Mouse (Mus musculus): ENCODE measurements at regions not wholly inside any gene's neighbourhood (a gene's known extent, or its start where the extent isn't known, plus 50 kb on each side); places are given as distances from the start of the nearest gene placed in this dataset.

DNA sequence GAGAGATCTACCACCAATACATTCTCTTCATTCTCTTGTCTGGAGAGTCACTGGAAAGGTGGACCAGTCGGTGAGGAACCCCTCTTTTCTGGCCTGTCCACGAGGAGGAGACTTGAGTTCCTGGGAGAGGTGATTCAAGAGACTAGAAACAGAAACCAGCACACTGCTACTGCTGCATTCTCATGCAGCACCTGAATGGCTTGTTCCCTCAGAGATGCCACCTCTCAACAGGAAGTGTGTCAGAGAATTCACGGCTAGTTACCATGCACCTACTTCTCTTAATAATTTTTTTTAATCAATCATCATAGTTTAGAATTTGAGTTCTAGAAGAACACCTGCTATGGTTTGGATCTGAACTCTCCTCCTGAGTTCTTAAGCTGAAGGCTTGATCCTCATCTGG lies 52.0 kb upstream of the Dynlrb2 start:
- H3K27me3 ChIP-seq (ENCODE audit: control insufficient read depth, insufficient read depth, low read length), result no peaks in the 10 kb centered on the region; the same call in 1 of the 2 replicates
- no peak overlapping the region for H3K27ac ChIP-seq (ENCODE audit: insufficient read depth, low read length)
- TF ChIP-seq CTCF (IDR thresholded peaks at IDR 0.05; ENCODE audit: borderline replicate concordance, insufficient read depth, low read depth, low read length) (no peak), POLR2A (IDR thresholded peaks at IDR 0.05; ENCODE audit: borderline replicate concordance, insufficient read depth, low read length) (no peak)
- 75% methylated on average over 3 of the region's 3 CpGs for WGBS
- no peak overlapping the region for H3K4me3 ChIP-seq (replicated peaks; ENCODE audit: insufficient read depth, low read depth, low read length)
- DNase-seq, result no peak
- H3K4me1 ChIP-seq (ENCODE audit: control insufficient read depth, insufficient read depth, low read length), result no peaks in the 10 kb centered on the region

DNA sequence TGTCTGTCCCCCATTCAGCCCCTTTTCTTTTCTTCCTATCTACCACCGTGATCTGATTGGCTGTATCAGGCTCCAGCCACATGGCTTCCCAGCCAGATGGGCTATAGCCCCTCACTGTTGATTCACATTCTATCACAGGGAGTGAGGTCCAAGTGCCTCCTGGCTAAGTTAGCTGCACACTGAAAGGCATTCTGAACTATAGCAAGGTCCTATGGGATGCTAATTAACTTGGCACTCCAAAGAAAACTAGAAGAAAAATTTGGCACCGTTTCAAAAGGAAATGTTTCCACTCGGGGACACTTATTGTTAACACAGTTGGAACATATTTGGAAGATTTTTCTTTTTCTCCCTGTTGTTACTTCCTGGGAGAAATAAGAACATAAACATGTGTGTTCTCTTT lies 53.4 kb upstream of the Dynlrb2 start:
- WGBS, result 10% methylated on average over 3 of the region's 3 CpGs

DNA sequence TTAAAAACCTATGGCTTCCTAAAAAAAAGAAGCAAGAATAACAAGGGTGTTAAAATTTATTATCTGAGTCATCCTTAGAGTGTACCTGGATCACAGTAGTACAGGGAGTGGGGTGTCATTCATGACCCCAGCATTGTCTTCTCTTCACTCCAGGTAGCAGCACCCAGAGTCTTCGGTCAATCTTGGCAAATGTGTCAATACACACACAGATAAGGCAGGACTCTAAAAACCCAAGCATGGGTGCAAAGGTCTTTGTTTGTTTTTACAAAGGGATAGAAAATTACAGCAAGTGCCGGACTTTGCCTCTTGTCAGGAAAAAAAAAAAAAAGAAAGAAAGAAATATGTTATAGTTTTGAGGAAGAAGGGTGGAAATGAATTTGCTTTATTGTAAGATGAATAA lies 57.3 kb upstream of the Dynlrb2 start:
- DNase-seq, result no peak
- Histone ChIP-seq H3K4me1 (ENCODE audit: control insufficient read depth, insufficient read depth, low read length) (no peaks in the 10 kb centered on the region), H3K4me3 (replicated peaks; ENCODE audit: insufficient read depth, low read depth, low read length) (no peak overlapping the region), H3K27ac (ENCODE audit: insufficient read depth, low read length) (no peak overlapping the region), H3K27me3 (ENCODE audit: control insufficient read depth, insufficient read depth, low read length) (no peaks in the 10 kb centered on the region; the same call in 1 of the 2 replicates)
- 89% methylated on average over 2 of the region's 2 CpGs for WGBS
- TF ChIP-seq POLR2A (IDR thresholded peaks at IDR 0.05; ENCODE audit: borderline replicate concordance, insufficient read depth, low read length) (no peak), CTCF (IDR thresholded peaks at IDR 0.05; ENCODE audit: borderline replicate concordance, insufficient read depth, low read depth, low read length) (no peak)

More for the DNA sequence above, 53.4 kb upstream of the Dynlrb2 start:
- no peak for DNase-seq
- no peaks in the 10 kb centered on the region; the same call in 1 of the 2 replicates for H3K27me3 ChIP-seq (ENCODE audit: control insufficient read depth, insufficient read depth, low read length)
- no peak overlapping the region for H3K27ac ChIP-seq (ENCODE audit: insufficient read depth, low read length)
- H3K4me1 ChIP-seq (ENCODE audit: control insufficient read depth, insufficient read depth, low read length), result no peaks in the 10 kb centered on the region
- TF ChIP-seq CTCF (IDR thresholded peaks at IDR 0.05; ENCODE audit: borderline replicate concordance, insufficient read depth, low read depth, low read length) (no peak), POLR2A (IDR thresholded peaks at IDR 0.05; ENCODE audit: borderline replicate concordance, insufficient read depth, low read length) (no peak)
- H3K4me3 ChIP-seq (replicated peaks; ENCODE audit: insufficient read depth, low read depth, low read length), result no peak overlapping the region

DNA sequence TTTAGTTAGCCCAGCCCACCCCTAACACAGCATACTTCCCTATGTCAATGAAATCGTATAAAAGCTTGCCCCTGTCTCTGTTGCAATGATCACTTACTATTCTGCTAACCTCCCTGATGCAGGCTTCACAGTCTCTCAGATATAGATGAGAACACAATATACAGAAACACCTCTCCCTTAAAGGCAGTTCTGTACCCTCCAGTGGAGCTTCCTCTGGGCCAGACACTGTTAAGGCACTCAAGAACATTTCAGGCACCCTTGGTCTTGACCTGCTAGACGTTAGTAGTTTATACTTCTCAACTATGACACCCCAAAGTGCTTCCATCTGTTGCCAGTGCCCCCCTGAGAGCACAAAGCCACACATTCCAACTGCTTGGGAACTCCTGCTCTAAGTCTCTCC lies 61.9 kb upstream of the Dynlrb2 start:
- WGBS, result 47% methylated on average over 2 of the region's 2 CpGs
- Histone ChIP-seq H3K4me3 (replicated peaks; ENCODE audit: insufficient read depth, low read depth, low read length) (no peak overlapping the region), H3K4me1 (ENCODE audit: control insufficient read depth, insufficient read depth, low read length) (no peaks in the 10 kb centered on the region), H3K27ac (ENCODE audit: insufficient read depth, low read length) (no peak overlapping the region), H3K27me3 (ENCODE audit: control insufficient read depth, insufficient read depth, low read length) (no peaks in the 10 kb centered on the region)
- DNase-seq, result no peak
- TF ChIP-seq CTCF (IDR thresholded peaks at IDR 0.05; ENCODE audit: borderline replicate concordance, insufficient read depth, low read depth, low read length), result no peak
- no peak for TF ChIP-seq POLR2A (IDR thresholded peaks at IDR 0.05; ENCODE audit: borderline replicate concordance, insufficient read depth, low read length)

DNA sequence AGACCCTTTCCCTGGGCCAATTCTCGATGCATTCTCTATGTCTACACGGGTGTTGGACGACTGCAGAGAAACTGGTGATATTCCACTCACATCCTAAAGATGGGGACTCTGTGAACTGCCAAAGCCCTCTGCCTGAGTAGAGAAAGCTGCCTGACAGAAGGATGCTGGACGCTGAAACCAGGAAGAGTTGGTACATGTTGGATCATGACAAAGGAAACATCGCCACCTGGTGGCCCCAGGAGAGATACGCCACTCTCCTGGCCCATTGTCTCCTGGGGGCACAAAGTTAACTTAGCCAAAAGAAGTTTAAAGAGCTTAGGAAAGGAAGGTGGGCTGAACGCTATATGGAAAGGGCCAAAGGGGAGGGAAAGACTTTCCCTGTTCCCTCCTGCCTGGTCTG lies 65.9 kb upstream of the Dynlrb2 start:
- H3K4me3 ChIP-seq (replicated peaks; ENCODE audit: insufficient read depth, low read depth, low read length), result no peak overlapping the region
- WGBS, result 4% methylated on average over 7 of the region's 7 CpGs
- H3K27me3 ChIP-seq (ENCODE audit: control insufficient read depth, insufficient read depth, low read length), result no peaks in the 10 kb centered on the region
- no peak for TF ChIP-seq POLR2A (IDR thresholded peaks at IDR 0.05; ENCODE audit: borderline replicate concordance, insufficient read depth, low read length)
- TF ChIP-seq CTCF (IDR thresholded peaks at IDR 0.05; ENCODE audit: borderline replicate concordance, insufficient read depth, low read depth, low read length), result peak; percentile 92
- no peaks in the 10 kb centered on the region for H3K4me1 ChIP-seq (ENCODE audit: control insufficient read depth, insufficient read depth, low read length)
- DNase-seq, result peak; percentile 74 to 80
- no peak overlapping the region for H3K27ac ChIP-seq (ENCODE audit: insufficient read depth, low read length)

DNA sequence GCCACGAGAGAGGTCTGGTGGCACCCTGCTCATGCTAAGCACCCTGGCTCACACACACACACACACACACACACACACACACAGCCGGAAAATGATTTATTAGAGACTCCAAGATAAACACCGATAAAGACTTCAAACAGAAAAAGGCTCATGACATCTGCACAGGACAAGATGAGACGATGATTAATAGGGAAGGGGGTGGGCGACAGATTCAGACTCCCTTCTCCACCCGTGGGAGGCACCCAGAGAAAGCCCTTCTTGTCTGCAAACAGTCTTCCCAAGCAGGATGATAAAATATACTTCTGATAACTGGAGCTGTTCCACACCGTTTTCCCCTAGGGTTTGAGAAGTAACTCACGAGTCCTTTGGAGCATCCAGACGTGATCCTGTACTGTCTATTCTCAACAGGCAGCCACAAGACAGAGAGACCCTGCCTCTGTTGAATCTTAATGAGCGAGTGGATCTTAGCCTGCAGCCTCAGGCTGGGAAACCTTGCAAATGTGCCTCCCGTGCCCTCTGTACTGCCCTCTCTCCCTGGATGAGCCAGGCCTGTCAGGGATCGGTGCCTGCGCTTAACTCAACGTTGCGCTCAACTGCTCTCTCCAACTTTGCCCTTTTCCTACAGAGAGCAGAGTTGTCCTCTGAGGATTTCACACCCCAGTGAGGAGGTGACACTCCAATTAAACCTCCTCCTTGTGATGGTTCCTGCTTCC lies 69.3 kb upstream of the Dynlrb2 start:
- no peak for DNase-seq
- TF ChIP-seq POLR2A (IDR thresholded peaks at IDR 0.05; ENCODE audit: borderline replicate concordance, insufficient read depth, low read length) (no peak), CTCF (IDR thresholded peaks at IDR 0.05; ENCODE audit: borderline replicate concordance, insufficient read depth, low read depth, low read length) (no peak)
- 72% methylated on average over 15 of the region's 15 CpGs for WGBS
- no peak overlapping the region for H3K4me3 ChIP-seq (replicated peaks; ENCODE audit: insufficient read depth, low read depth, low read length)
- no peak overlapping the region for H3K27ac ChIP-seq (ENCODE audit: insufficient read depth, low read length)
- no peaks in the 10 kb centered on the region for H3K4me1 ChIP-seq (ENCODE audit: control insufficient read depth, insufficient read depth, low read length)
- H3K27me3 ChIP-seq (ENCODE audit: control insufficient read depth, insufficient read depth, low read length), result no peaks in the 10 kb centered on the region

DNA sequence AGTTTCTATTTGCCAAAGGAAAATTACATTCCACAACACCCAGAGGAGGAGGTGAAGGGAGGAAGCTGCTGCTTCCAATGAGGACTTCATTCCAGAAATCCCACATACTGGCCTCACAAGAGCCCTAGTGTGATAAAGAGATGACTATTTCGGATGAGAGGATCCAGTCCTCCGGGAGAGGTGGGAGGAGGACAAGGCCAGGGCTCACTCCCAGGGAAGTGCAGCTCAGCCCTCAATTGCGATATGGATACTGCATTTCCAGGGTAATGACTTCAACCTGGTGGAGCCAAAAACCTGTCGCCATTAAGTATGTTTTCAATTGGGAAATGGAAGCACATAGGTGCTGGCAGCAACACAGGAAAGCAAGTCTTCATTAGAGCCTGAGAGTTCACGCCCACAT lies 74.7 kb upstream of the Dynlrb2 start:
- DNase-seq, result no peak
- 65% methylated on average over 5 of the region's 5 CpGs for WGBS
- TF ChIP-seq POLR2A (IDR thresholded peaks at IDR 0.05; ENCODE audit: borderline replicate concordance, insufficient read depth, low read length), result no peak
- no peak for TF ChIP-seq CTCF (IDR thresholded peaks at IDR 0.05; ENCODE audit: borderline replicate concordance, insufficient read depth, low read depth, low read length)
- no peak overlapping the region for H3K4me3 ChIP-seq (replicated peaks; ENCODE audit: insufficient read depth, low read depth, low read length)
- no peaks in the 10 kb centered on the region for H3K27me3 ChIP-seq (ENCODE audit: control insufficient read depth, insufficient read depth, low read length)
- no peaks in the 10 kb centered on the region for H3K4me1 ChIP-seq (ENCODE audit: control insufficient read depth, insufficient read depth, low read length)
- H3K27ac ChIP-seq (ENCODE audit: insufficient read depth, low read length), result no peak overlapping the region

DNA sequence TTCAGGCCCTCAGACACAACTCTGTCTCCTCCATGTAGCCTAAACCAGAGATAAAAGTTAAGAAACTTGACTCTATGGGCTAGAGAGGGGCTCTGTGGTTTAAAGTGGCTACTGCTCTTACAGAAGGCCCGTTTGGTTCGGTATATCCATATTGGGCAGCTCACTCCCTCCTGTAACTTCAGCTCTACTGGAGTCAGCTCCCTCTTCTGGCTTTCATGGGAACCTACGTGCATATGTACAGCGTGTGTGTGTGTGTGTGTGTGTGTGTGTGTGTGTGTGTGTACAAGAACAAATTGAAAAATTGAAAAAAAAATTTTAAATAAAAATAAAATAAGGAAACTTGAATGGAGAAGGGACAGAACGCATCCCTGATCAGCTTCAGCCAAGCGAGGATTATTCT lies 75.1 kb upstream of the Dynlrb2 start:
- DNase-seq, result no peak
- H3K4me3 ChIP-seq (replicated peaks; ENCODE audit: insufficient read depth, low read depth, low read length), result no peak overlapping the region
- TF ChIP-seq POLR2A (IDR thresholded peaks at IDR 0.05; ENCODE audit: borderline replicate concordance, insufficient read depth, low read length) (no peak), CTCF (IDR thresholded peaks at IDR 0.05; ENCODE audit: borderline replicate concordance, insufficient read depth, low read depth, low read length) (no peak)
- no peaks in the 10 kb centered on the region for H3K4me1 ChIP-seq (ENCODE audit: control insufficient read depth, insufficient read depth, low read length)
- H3K27me3 ChIP-seq (ENCODE audit: control insufficient read depth, insufficient read depth, low read length), result no peaks in the 10 kb centered on the region
- no peak overlapping the region for H3K27ac ChIP-seq (ENCODE audit: insufficient read depth, low read length)
- 72% methylated on average over 6 of the region's 6 CpGs for WGBS

All from cerebellum, adult 2 months (tissue).